Mouse (Mus musculus) gastrocnemius, postnatal 4 days (tissue): ENCODE measurements around the gene Armh1. TPM values are rescaled to one million over a fixed set of nuclear protein-coding genes. Genes with fewer than 3 reads are reported as not detected.

Experiments
- total RNA-seq, 2 experiments: library from RNA; stranded (reverse); gene quantifications; 2 replicates each; pipeline ENCODE4 v1.2.3; 2021

The Armh1 gene
- total RNA-seq, 2 experiments from 2014 or later, result not detected

Other genes starting within 250 kb of the Armh1 start
- 10 to 100 TPM; 25.1 to 28.3 TPM for gene Eif2b3, start 232.7 kb downstream of the Armh1 start, total RNA-seq
- gene Ptch2, start 156.1 kb downstream of the Armh1 start, total RNA-seq, result 10 to 100 TPM; 10.4 to 12.8 TPM
- gene Btbd19, start 126.4 kb downstream of the Armh1 start, total RNA-seq, result 1 to 10 TPM; 6.2 to 8.8 TPM
- under 1 TPM in 1 of 2 experiments, not detected in 1; 0.47 TPM for gene Tctex1d4, start 125.3 kb downstream of the Armh1 start, total RNA-seq
- 1 to 10 TPM; 2.3 to 3.6 TPM for gene Plk3, start 118.2 kb downstream of the Armh1 start, total RNA-seq
- 1,000 to 10,000 TPM; 1,262 to 1,321 TPM for gene Rps8, start 95.9 kb downstream of the Armh1 start, total RNA-seq
- 10 to 100 TPM in 1 of 2 experiments, 1 to 10 TPM in 1; 9.6 to 10.9 TPM for gene Kif2c, start 69.5 kb downstream of the Armh1 start, total RNA-seq
- gene Tmem53, start 174 bp downstream of the Armh1 start, total RNA-seq, result 10 to 100 TPM; 11.5 to 13.8 TPM
- gene Rnf220, start 244.9 kb upstream of the Armh1 start, total RNA-seq, result 10 to 100 TPM; 65.9 to 69.9 TPM